Mouse (Mus musculus): ENCODE results near the gene Gm10490. TPM values are rescaled to one million over a fixed set of nuclear protein-coding genes. Genes with fewer than 3 reads are reported as not detected.
"Not testable (repeated sequence)": the region's sequence is repeated elsewhere in the genome, so short reads cannot be mapped to it uniquely, and the experiment has no call there.

Gene Gm10490
- polyA plus RNA-seq (2015; fragmentation: Nextera tagmentation; extraction: Ambion mirVana), result not detected in 2 replicates

DNA sequence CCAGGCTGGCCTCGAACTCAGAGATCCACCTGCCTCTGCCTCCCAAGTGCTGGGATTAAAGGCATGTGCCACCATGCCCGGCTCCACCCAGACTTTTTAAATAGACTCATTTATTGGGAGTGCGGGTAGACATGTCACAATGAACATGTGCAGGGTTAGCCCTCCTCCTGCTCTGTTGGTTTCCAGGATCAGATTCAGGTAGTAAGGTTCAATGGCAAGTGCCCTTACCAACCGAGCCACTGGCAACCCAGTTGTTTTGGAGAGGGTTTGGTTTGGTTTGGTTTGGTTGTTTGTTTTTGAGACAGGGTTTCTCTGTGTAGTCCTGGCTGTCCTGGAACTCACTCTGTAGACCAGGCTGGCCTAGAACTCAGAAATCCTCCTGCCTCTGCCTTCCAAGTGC, at the start of gene Gm10490:
TSS of gene Gm10490 (plus strand) at position 301 of the 400 bp plus-strand sequence.
- not testable (repeated sequence) for H3K27me3 ChIP-seq (ENCODE audit: control insufficient read depth, insufficient read depth, low read depth, low read length); H3K36me3 ChIP-seq (ENCODE audit: control insufficient read depth, insufficient read depth, low read length); H3K27ac ChIP-seq (ENCODE audit: low read length); H3K9ac ChIP-seq (ENCODE audit: low read depth, low read length); H3K9me3 ChIP-seq (replicated peaks; ENCODE audit: control insufficient read depth, low read length, poor library complexity, severe bottlenecking); H3K4me1 ChIP-seq (ENCODE audit: control insufficient read depth, insufficient read depth, low read length); ATAC-seq; H3K4me3 ChIP-seq (ENCODE audit: low read depth, low read length); H3K4me2 ChIP-seq (ENCODE audit: low read length)
- WGBS, result 92% methylated on average over 4 of the region's 4 CpGs

DNA sequence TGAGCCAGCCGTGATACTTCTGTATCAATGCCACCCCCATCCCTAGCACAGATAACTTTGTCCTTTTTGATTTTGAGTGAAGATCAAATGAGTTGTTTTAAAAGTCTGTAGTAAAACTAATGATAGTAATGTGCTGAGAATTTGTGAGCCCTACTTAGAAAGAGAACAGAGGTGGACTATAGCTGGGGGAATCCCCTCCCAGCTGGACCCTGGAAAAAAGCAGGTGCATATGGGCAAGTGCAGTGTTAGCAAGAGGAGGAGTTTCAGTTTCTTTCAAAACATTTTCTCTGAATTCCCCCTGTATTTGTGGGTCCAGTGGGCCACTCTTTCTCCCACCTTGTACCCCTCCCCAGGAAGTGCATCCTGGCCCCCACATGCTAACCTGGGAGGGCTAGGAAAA, 46.2 kb upstream of the Gm10490 start:
- 85% methylated on average over 1 of the region's 1 CpGs for WGBS
- Histone ChIP-seq H3K9me3 (replicated peaks; ENCODE audit: control insufficient read depth, low read length, poor library complexity, severe bottlenecking) (no peaks in the 10 kb centered on the region), H3K27me3 (ENCODE audit: control insufficient read depth, insufficient read depth, low read depth, low read length) (no peaks in the 10 kb centered on the region), H3K27ac (ENCODE audit: low read length) (no peak overlapping the region), H3K4me1 (ENCODE audit: control insufficient read depth, insufficient read depth, low read length) (no peaks in the 10 kb centered on the region), H3K36me3 (ENCODE audit: control insufficient read depth, insufficient read depth, low read length) (peaks cover 3% of the 10 kb centered on the region; the same call in 1 of the 2 replicates), H3K4me2 (ENCODE audit: low read length) (no peak overlapping the region), H3K4me3 (ENCODE audit: low read depth, low read length) (no peak overlapping the region), H3K9ac (ENCODE audit: low read depth, low read length) (no peak overlapping the region)
- no peak for ATAC-seq

DNA sequence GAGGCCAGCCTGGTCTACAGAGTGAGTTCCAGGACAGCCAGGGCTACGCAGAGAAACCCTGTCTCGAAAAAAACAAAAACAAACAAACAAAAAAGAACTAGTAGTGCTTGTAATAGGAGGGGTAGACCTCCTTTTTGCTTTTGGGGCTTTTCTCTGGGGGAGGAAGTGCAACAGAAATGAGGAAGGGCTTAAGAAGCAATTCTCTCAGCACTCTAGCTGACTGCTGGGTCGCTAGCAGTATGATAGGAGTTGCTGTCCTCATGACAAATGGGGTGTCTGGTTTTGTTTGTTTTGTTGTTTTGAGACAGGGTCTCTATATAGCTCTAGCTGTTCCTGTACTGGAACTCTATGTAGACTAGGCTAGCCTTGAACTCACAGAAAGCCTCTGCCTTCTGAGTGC, 44.8 kb upstream of the Gm10490 start:
- H3K9ac ChIP-seq (ENCODE audit: low read depth, low read length), result no peak overlapping the region
- no peaks in the 10 kb centered on the region for H3K27me3 ChIP-seq (ENCODE audit: control insufficient read depth, insufficient read depth, low read depth, low read length)
- no peak overlapping the region for H3K27ac ChIP-seq (ENCODE audit: low read length)
- WGBS, result 83% methylated on average over 3 of the region's 3 CpGs
- H3K4me3 ChIP-seq (ENCODE audit: low read depth, low read length), result no peak overlapping the region
- H3K4me1 ChIP-seq (ENCODE audit: control insufficient read depth, insufficient read depth, low read length), result no peaks in the 10 kb centered on the region
- no peaks in the 10 kb centered on the region for H3K9me3 ChIP-seq (replicated peaks; ENCODE audit: control insufficient read depth, low read length, poor library complexity, severe bottlenecking)
- no peak for ATAC-seq
- H3K36me3 ChIP-seq (ENCODE audit: control insufficient read depth, insufficient read depth, low read length), result peaks cover 3% of the 10 kb centered on the region; the same call in 1 of the 2 replicates
- no peak overlapping the region for H3K4me2 ChIP-seq (ENCODE audit: low read length)

GRCm38 (mm10) chrX:7865343-7865742, 44.0 kb upstream of the Gm10490 start:
- Histone ChIP-seq H3K4me2 (ENCODE audit: low read length) (no peak overlapping the region), H3K4me1 (ENCODE audit: control insufficient read depth, insufficient read depth, low read length) (no peaks in the 10 kb centered on the region)
- ATAC-seq, result no peak

DNA sequence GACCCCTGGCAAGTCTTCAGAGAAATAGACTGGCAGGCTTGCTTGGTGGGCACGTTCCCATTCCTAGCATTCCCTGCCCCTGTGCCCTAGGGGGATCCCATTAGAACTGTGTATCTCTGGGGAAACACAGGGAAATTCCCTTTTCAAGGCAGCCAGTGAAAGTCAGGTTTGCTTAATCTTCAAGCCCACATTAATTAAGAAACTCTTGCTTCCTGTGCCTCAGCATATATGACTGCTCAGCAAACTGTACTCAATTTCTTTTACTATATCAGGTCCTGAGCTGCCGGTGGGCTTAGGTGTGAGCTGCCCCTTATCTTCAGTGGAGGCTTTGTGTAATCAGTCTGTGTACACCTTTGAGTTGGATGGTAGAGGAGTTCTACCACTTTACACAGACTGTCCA, 43.6 kb upstream of the Gm10490 start:
- Histone ChIP-seq H3K27ac (ENCODE audit: low read length) (no peak overlapping the region), H3K4me1 (ENCODE audit: control insufficient read depth, insufficient read depth, low read length) (no peaks in the 10 kb centered on the region), H3K4me2 (ENCODE audit: low read length) (no peak overlapping the region), H3K27me3 (ENCODE audit: control insufficient read depth, insufficient read depth, low read depth, low read length) (no peaks in the 10 kb centered on the region), H3K4me3 (ENCODE audit: low read depth, low read length) (no peak overlapping the region), H3K9ac (ENCODE audit: low read depth, low read length) (no peak overlapping the region), H3K36me3 (ENCODE audit: control insufficient read depth, insufficient read depth, low read length) (peaks cover 3% of the 10 kb centered on the region; the same call in 1 of the 2 replicates), H3K9me3 (replicated peaks; ENCODE audit: control insufficient read depth, low read length, poor library complexity, severe bottlenecking) (no peaks in the 10 kb centered on the region)
- WGBS, result 78% methylated on average over 2 of the region's 2 CpGs
- no peak for ATAC-seq

More at GRCm38 (mm10) chrX:7865343-7865742, 44.0 kb upstream of the Gm10490 start:
- Histone ChIP-seq H3K36me3 (ENCODE audit: control insufficient read depth, insufficient read depth, low read length) (peaks cover 3% of the 10 kb centered on the region; the same call in 1 of the 2 replicates), H3K27ac (ENCODE audit: low read length) (no peak overlapping the region), H3K9me3 (replicated peaks; ENCODE audit: control insufficient read depth, low read length, poor library complexity, severe bottlenecking) (no peaks in the 10 kb centered on the region), H3K4me3 (ENCODE audit: low read depth, low read length) (no peak overlapping the region), H3K27me3 (ENCODE audit: control insufficient read depth, insufficient read depth, low read depth, low read length) (no peaks in the 10 kb centered on the region), H3K9ac (ENCODE audit: low read depth, low read length) (no peak overlapping the region)
- WGBS, result 81% methylated on average over 2 of the region's 2 CpGs

- H3K27me3 ChIP-seq (ENCODE audit: control insufficient read depth, insufficient read depth, low read depth, low read length), result no peaks in the 10 kb centered on the region
- WGBS, result 100% methylated on average over 1 of the region's 1 CpGs
- no peak overlapping the region for H3K9ac ChIP-seq (ENCODE audit: low read depth, low read length)
- no peak overlapping the region for H3K4me2 ChIP-seq (ENCODE audit: low read length)
- H3K36me3 ChIP-seq (ENCODE audit: control insufficient read depth, insufficient read depth, low read length), result peaks cover 3% of the 10 kb centered on the region; the same call in 1 of the 2 replicates
- no peak overlapping the region for H3K4me3 ChIP-seq (ENCODE audit: low read depth, low read length)
- no peaks in the 10 kb centered on the region for H3K9me3 ChIP-seq (replicated peaks; ENCODE audit: control insufficient read depth, low read length, poor library complexity, severe bottlenecking)
- ATAC-seq, result no peak
- no peaks in the 10 kb centered on the region for H3K4me1 ChIP-seq (ENCODE audit: control insufficient read depth, insufficient read depth, low read length)
- H3K27ac ChIP-seq (ENCODE audit: low read length), result no peak overlapping the region
Observed at GRCm38 (mm10) chrX:7867141-7867540, 42.2 kb upstream of the Gm10490 start.

GRCm38 (mm10) chrX:7868506-7868905, 40.8 kb upstream of the Gm10490 start:
- H3K4me1 ChIP-seq (ENCODE audit: control insufficient read depth, insufficient read depth, low read length), result no peaks in the 10 kb centered on the region
- H3K9ac ChIP-seq (ENCODE audit: low read depth, low read length), result no peak overlapping the region
- peaks cover 3% of the 10 kb centered on the region; the same call in 1 of the 2 replicates for H3K36me3 ChIP-seq (ENCODE audit: control insufficient read depth, insufficient read depth, low read length)
- no peak overlapping the region for H3K4me3 ChIP-seq (ENCODE audit: low read depth, low read length)
- H3K9me3 ChIP-seq (replicated peaks; ENCODE audit: control insufficient read depth, low read length, poor library complexity, severe bottlenecking), result no peaks in the 10 kb centered on the region
- no peak for ATAC-seq
- no peak overlapping the region for H3K4me2 ChIP-seq (ENCODE audit: low read length)
- H3K27me3 ChIP-seq (ENCODE audit: control insufficient read depth, insufficient read depth, low read depth, low read length), result no peaks in the 10 kb centered on the region
- no peak overlapping the region for H3K27ac ChIP-seq (ENCODE audit: low read length)
- WGBS, result 38% methylated on average over 2 of the region's 2 CpGs

GRCm38 (mm10) chrX:7869826-7870225, 39.5 kb upstream of the Gm10490 start:
- Histone ChIP-seq H3K27ac (ENCODE audit: low read length) (no peak overlapping the region), H3K4me3 (ENCODE audit: low read depth, low read length) (no peak overlapping the region), H3K4me1 (ENCODE audit: control insufficient read depth, insufficient read depth, low read length) (no peaks in the 10 kb centered on the region), H3K9ac (ENCODE audit: low read depth, low read length) (no peak overlapping the region), H3K36me3 (ENCODE audit: control insufficient read depth, insufficient read depth, low read length) (peaks cover 5% of the 10 kb centered on the region), H3K27me3 (ENCODE audit: control insufficient read depth, insufficient read depth, low read depth, low read length) (no peaks in the 10 kb centered on the region), H3K4me2 (ENCODE audit: low read length) (no peak overlapping the region), H3K9me3 (replicated peaks; ENCODE audit: control insufficient read depth, low read length, poor library complexity, severe bottlenecking) (no peaks in the 10 kb centered on the region)
- ATAC-seq, result no peak
- WGBS, result 27% methylated on average over 3 of the region's 3 CpGs

DNA sequence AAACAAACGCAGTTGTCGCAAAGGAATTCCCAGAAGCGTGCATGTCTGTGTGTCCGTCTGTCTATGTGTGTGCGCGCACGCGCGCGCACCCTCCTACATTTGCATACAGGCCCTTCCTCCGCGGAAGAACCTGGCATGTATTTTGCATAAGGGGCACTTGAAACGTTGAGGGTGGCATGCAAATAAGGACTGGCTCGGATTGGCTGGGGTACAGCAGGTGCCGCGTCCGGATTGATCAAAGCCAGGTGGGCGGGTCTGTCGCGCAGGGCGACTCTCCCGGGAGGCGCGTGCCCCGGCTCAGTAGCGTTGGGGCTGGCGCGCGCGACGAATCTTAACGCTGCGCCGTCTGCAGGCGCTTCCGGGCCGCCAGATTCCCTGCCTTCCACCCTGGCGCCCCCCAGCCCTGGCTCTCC, 31.3 kb upstream of the Gm10490 start, which contains the start of gene Pim2:
TSS of gene Pim2 (plus strand) at position 256 of the 413 bp plus-strand sequence.
- peak; percentile 91 for ATAC-seq
- peak within 1 kb of the TSS; percentile 52 for H3K4me3 ChIP-seq (ENCODE audit: low read depth, low read length)
- H3K9ac ChIP-seq (ENCODE audit: low read depth, low read length), result peak within 1 kb of the TSS; percentile 68
- H3K4me1 ChIP-seq (ENCODE audit: control insufficient read depth, insufficient read depth, low read length), result peaks cover 3% of the 10 kb centered on the region; the same call in 1 of the 2 replicates
- peak within 1 kb of the TSS; percentile 76 for H3K27ac ChIP-seq (ENCODE audit: low read length)
- peak within 1 kb of the TSS; percentile 59 for H3K4me2 ChIP-seq (ENCODE audit: low read length)
- no peaks in the 10 kb centered on the region for H3K9me3 ChIP-seq (replicated peaks; ENCODE audit: control insufficient read depth, low read length, poor library complexity, severe bottlenecking)
- WGBS, result 9% methylated on average over 36 of the region's 38 CpGs
- peaks cover 2% of the 10 kb centered on the region; the same call in 1 of the 2 replicates for H3K36me3 ChIP-seq (ENCODE audit: control insufficient read depth, insufficient read depth, low read length)
- H3K27me3 ChIP-seq (ENCODE audit: control insufficient read depth, insufficient read depth, low read depth, low read length), result no peaks in the 10 kb centered on the region
